Mouse (Mus musculus) neural tube, embryonic 14.5 days (tissue): Measurements from ENCODE around the gene Agrn. TPM values are rescaled to one million over a fixed set of nuclear protein-coding genes. Genes with fewer than 3 reads are reported as not detected.
A peak's percentile ranks its signal among the peaks of the same experiment; 100 is the strongest.
"Not testable (repeated sequence)": the region's sequence is repeated elsewhere in the genome, so short reads cannot be mapped to it uniquely, and the experiment has no call there.

Experiments
- ATAC-seq: fragments of 200-750 bp; cut with Nextera tagmentation; 2 replicates; pipeline ENCODE4 v1.8.0; 2017; ENCODE audit warnings: low read depth, mild to moderate bottlenecking, moderate TSS enrichment, moderate library complexity
- H3K27ac ChIP-seq: fragments of 300-500 bp; sonication (generic); 2 replicates; pipeline ENCODE4 v1.5.1; 2014; ENCODE audit warnings: low read depth, mild to moderate bottlenecking, control low read depth, low read length, moderate library complexity, mixed read lengths
- H3K27me3 ChIP-seq: fragments of 300-500 bp; sonication (generic); 2 replicates; pipeline ENCODE4 v1.6.1; 2014; ENCODE audit warnings: low read length; ENCODE audit not compliant: control insufficient read depth, insufficient read depth
- H3K36me3 ChIP-seq: fragments of 300-500 bp; sonication (generic); 2 replicates; pipeline ENCODE4 v1.6.1; 2014; ENCODE audit warnings: low read length, mixed read lengths; ENCODE audit not compliant: control insufficient read depth, insufficient read depth
- H3K4me1 ChIP-seq: fragments of 300-500 bp; sonication (generic); 2 replicates; pipeline ENCODE4 v1.6.1; 2014; ENCODE audit warnings: low read length; ENCODE audit not compliant: control insufficient read depth, insufficient read depth
- H3K4me2 ChIP-seq: fragments of 300-500 bp; sonication (generic); 2 replicates; pipeline ENCODE4 v1.6.1; 2014; ENCODE audit warnings: mild to moderate bottlenecking, low read depth, low read length, control low read depth
- H3K4me3 ChIP-seq: fragments of 300-500 bp; sonication (generic); 2 replicates; pipeline ENCODE4 v1.5.1; 2014; ENCODE audit warnings: low read depth, low read length, control low read depth, mixed read lengths
- H3K9ac ChIP-seq: fragments of 300-500 bp; sonication (generic); replicated peaks from 2 replicates; pipeline ENCODE4 v1.6.1; 2014; ENCODE audit warnings: low read depth, mild to moderate bottlenecking, control low read depth, low read length, mixed read lengths
- H3K9me3 ChIP-seq: fragments of 300-500 bp; sonication (generic); 2 replicates; pipeline ENCODE4 v1.6.1; 2016; ENCODE audit warnings: low read length; ENCODE audit not compliant: control insufficient read depth
- WGBS: fragments of 180-500 bp; shearing (Covaris S2); extraction: QIAGEN DNeasy Blood & Tissue Kit; methylation state at CpG from one replicate; pipeline ENCODE4 v1.1.7; 2014; 5-methylcytosine and 5-hydroxymethylcytosine counted together
- polyA plus RNA-seq: library from polyadenylated mRNA; unstranded; fragments of >200 nt; fragmentation: Nextera tagmentation; extraction: Ambion mirVana; gene quantifications from 2 replicates; pipeline ENCODE4 v1.2.1, GENCODE M21; 2014

Gene Agrn
- polyA plus RNA-seq, 1 experiment from 2014 or later: 100 TPM

DNA sequence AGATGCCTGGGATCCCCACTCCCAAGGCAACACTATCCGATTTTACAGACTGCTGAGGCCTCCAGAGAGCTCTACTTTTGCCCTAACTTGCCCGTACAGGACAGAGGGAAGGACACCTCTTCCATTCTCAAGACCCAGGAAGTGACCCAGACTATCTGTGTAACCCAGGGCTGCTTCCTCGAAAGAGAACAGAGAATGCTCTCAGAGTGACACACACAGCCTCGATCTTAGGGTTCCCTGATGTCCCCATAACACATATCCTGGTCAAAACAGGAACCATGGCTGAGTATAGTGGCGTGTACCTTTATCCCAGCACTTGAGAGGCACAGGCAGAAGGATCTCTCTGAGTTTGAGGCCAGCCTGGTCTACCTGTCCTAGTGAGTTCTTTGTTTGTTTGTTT is 13.5 kb downstream of the Agrn start:
- Histone ChIP-seq H3K36me3 (peaks cover 18% of the 10 kb centered on the region), H3K9ac (0 out of 2 replicates have a peak overlapping the region, but pooled peaks have one; percentile 17), H3K4me2 (peak overlapping the region; percentile 83), H3K4me1 (peaks cover 76% of the 10 kb centered on the region), H3K9me3 (no peaks in the 10 kb centered on the region), H3K27ac (no peak overlapping the region), H3K4me3 (peak overlapping the region; percentile 55), H3K27me3 (no peaks in the 10 kb centered on the region)
- ATAC-seq: no peak
- WGBS: 85% methylated on average over 5 of the region's 5 CpGs

- peaks cover 77% of the 10 kb centered on the region for H3K36me3 ChIP-seq
- no peaks in the 10 kb centered on the region for H3K9me3 ChIP-seq
- WGBS: 94% methylated on average over 9 of the region's 9 CpGs
- no peak overlapping the region for H3K4me3 ChIP-seq
- peaks cover 21% of the 10 kb centered on the region for H3K4me1 ChIP-seq
- ATAC-seq: no peak
- no peaks in the 10 kb centered on the region for H3K27me3 ChIP-seq
- no peak overlapping the region for H3K4me2 ChIP-seq
- no peak overlapping the region for H3K9ac ChIP-seq
- H3K27ac ChIP-seq: no peak overlapping the region
Measured at GRCm38 (mm10) chr4:156177630-156178029, 19.7 kb downstream of the Agrn start.

DNA sequence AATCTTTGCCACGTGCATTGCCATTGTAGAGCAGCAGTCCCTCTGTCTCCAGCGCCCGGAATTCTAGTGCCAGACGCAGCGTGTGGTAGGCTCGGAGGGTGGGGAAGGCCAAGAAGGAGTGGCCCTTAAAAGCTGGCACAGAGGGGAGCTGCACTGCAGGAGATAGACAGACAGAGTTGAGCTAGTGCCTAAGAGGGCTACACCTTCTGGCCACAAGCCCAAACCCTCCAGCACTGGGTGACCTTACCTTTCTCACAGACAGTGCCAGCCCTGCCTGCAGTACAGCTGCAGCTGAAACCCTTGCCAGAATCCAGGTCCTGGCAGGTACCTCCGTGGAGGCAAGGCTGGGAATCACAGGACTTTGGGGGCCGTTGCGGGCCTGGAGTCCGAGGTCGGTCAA is 25.5 kb downstream of the Agrn start:
- Histone ChIP-seq H3K9ac (no peak overlapping the region), H3K27ac (no peak overlapping the region), H3K4me1 (no peaks in the 10 kb centered on the region), H3K4me2 (no peak overlapping the region), H3K4me3 (no peak overlapping the region), H3K9me3 (no peaks in the 10 kb centered on the region), H3K36me3 (peaks cover 98% of the 10 kb centered on the region), H3K27me3 (no peaks in the 10 kb centered on the region)
- ATAC-seq: no peak
- 98% methylated on average over 11 of the region's 11 CpGs for WGBS

- H3K9ac ChIP-seq: no peak overlapping the region
- H3K4me2 ChIP-seq: no peak overlapping the region
- peaks cover 92% of the 10 kb centered on the region for H3K36me3 ChIP-seq
- no peak for ATAC-seq
- H3K27me3 ChIP-seq: no peaks in the 10 kb centered on the region
- WGBS: 92% methylated on average over 10 of the region's 10 CpGs
- no peaks in the 10 kb centered on the region for H3K9me3 ChIP-seq
- no peak overlapping the region for H3K27ac ChIP-seq
- no peaks in the 10 kb centered on the region for H3K4me1 ChIP-seq
- H3K4me3 ChIP-seq: no peak overlapping the region
Measured at GRCm38 (mm10) chr4:156169129-156169528, 28.2 kb downstream of the Agrn start.

GRCm38 (mm10) chr4:156168611-156169010 is 28.7 kb downstream of the Agrn start:
- H3K4me2 ChIP-seq: no peak overlapping the region
- H3K9me3 ChIP-seq: no peaks in the 10 kb centered on the region
- H3K36me3 ChIP-seq: peaks cover 92% of the 10 kb centered on the region
- H3K4me3 ChIP-seq: no peak overlapping the region
- no peak for ATAC-seq
- no peaks in the 10 kb centered on the region for H3K4me1 ChIP-seq
- no peaks in the 10 kb centered on the region for H3K27me3 ChIP-seq
- WGBS: 95% methylated on average over 8 of the region's 8 CpGs
- no peak overlapping the region for H3K9ac ChIP-seq
- no peak overlapping the region for H3K27ac ChIP-seq

DNA sequence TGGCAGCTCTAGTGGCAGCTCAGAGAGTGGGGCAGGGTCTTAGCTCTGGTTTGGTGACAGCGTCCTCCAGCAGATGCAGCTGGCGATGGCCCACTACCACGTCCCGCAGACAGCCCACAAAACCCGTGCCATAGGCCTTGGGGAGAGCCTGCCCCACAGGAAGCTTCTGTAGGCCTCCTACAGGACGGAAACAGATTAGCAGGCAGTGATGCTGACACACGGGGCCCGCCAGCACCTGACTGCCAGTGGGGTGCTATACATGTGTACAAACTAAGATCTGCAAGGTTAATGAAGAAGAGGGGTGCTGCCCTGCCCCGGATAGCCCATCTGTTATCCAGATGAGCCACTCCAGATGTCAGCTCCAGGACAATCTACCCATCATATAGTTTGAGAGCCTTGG is 30.8 kb downstream of the Agrn start:
- H3K36me3 ChIP-seq: peaks cover 75% of the 10 kb centered on the region
- no peak overlapping the region for H3K27ac ChIP-seq
- no peak overlapping the region for H3K4me3 ChIP-seq
- no peaks in the 10 kb centered on the region for H3K9me3 ChIP-seq
- H3K4me1 ChIP-seq: no peaks in the 10 kb centered on the region
- H3K9ac ChIP-seq: no peak overlapping the region
- no peaks in the 10 kb centered on the region for H3K27me3 ChIP-seq
- WGBS: 94% methylated on average over 9 of the region's 9 CpGs
- H3K4me2 ChIP-seq: no peak overlapping the region
- ATAC-seq: no peak

GRCm38 (mm10) chr4:156154771-156155170 is 42.5 kb downstream of the Agrn start:
- Histone ChIP-seq H3K27me3 (no peaks in the 10 kb centered on the region), H3K9ac (no peak overlapping the region), H3K9me3 (0 out of 2 replicates have a peak, but pooled peaks cover 2% of the 10 kb centered on the region), H3K36me3 (no peaks in the 10 kb centered on the region), H3K4me3 (no peak overlapping the region), H3K27ac (no peak overlapping the region), H3K4me2 (no peak overlapping the region), H3K4me1 (no peaks in the 10 kb centered on the region)
- WGBS: 95% methylated on average over 3 of the region's 3 CpGs
- no peak for ATAC-seq

- H3K27me3 ChIP-seq, H3K27ac ChIP-seq, H3K9me3 ChIP-seq, H3K36me3 ChIP-seq, H3K9ac ChIP-seq, H3K4me1 ChIP-seq, ATAC-seq, H3K4me3 ChIP-seq, H3K4me2 ChIP-seq: not testable (repeated sequence)
- 91% methylated on average over 10 of the region's 10 CpGs for WGBS
Measured at GRCm38 (mm10) chr4:156150887-156151286, 46.4 kb downstream of the Agrn start.

DNA sequence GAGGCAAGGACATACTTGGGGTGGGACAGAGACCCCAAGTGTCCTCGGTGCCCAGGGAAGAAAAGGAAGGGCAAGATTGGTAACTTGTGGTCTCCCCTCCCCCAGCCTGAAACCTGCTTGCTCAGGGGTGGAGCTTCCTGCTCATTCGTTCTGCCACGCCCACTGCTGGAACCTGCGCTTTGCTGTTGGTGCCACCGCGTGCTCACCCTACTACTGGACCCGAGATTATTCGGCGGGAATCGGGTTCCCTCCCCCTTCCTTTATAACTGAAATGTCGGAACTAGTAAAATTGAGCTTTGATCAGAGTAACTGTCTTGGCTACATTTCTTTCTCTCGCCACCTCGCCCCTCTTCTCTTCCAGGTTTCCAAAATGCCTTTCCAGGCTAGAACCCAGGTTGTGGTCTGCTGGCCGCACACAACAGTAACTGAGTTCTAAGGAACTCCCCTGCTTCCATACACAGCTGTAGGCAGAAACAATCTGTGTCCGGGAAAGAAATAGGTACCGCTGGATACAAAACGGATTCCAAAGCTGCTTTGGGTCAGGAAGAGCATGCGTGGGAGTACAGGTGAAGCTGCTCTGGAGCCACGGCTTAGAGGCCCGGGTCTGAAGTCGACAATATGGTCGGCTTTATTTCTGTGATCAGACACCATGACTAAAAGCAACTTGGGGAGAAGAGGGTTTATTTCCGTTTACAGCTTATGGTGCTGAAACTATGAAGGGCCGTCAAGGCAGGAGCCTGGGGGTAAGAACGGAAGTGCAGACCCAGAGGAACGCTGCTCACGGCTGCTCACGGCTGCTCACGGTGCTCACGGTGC is 60.8 kb downstream of the Agrn start:
- Histone ChIP-seq H3K9me3 (no peaks in the 10 kb centered on the region), H3K4me2 (no peak overlapping the region), H3K4me1 (no peaks in the 10 kb centered on the region), H3K27ac (no peak overlapping the region), H3K36me3 (no peaks in the 10 kb centered on the region), H3K4me3 (no peak overlapping the region), H3K9ac (no peak overlapping the region), H3K27me3 (no peaks in the 10 kb centered on the region)
- WGBS: 95% methylated on average over 30 of the region's 30 CpGs
- ATAC-seq: no peak
